Mouse (Mus musculus): ENCODE data around the gene Tmigd3.
"Not testable (repeated sequence)": the region's sequence is repeated elsewhere in the genome, so short reads cannot be mapped to it uniquely, and the experiment has no call there.

Tmigd3 gene

DNA sequence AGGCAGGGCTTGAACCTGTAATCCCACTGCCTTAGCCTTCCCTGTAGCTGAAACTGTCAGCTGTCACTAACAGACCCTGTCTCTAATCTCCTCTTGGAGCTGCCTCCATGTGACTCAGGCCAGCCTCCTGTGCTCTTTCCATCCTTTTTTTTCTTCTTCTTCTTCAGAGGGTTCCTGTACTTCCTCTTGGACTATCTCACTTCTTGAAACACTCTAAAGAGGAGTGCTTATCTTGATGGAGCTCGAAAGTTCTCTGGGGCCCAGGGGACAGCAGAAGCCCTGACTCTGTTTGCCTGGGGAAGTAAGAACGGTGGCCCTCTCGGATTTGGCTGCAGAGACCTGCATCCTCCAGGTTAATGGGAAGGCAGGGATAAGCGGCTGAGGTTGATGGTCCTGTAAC is 33.5 kb downstream of the Tmigd3 start:
- DNase-seq (ENCODE audit: low spot score), result no peak

DNA sequence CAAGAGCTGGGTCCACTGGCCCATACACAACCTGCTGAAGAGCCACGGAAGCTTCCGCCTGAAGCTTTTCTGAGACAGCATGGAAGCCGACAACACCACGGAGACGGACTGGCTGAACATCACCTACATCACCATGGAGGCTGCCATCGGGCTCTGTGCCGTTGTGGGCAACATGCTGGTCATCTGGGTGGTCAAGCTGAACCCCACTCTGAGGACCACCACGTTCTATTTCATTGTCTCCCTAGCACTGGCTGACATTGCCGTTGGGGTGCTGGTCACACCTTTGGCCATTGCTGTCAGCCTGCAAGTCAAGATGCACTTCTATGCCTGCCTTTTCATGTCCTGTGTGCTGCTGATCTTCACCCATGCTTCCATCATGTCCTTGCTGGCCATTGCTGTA is 34.0 kb downstream of the Tmigd3 start:
- no peak for DNase-seq (ENCODE audit: low spot score)

- DNase-seq (ENCODE audit: low spot score), result no peak
Measured at GRCm38 (mm10) chr3:105907956-105908655, 37.4 kb downstream of the Tmigd3 start.

GRCm38 (mm10) chr3:105908976-105909375 is 38.3 kb downstream of the Tmigd3 start:
- DNase-seq (ENCODE audit: low spot score), result no peak

- peak; percentile 67 for DNase-seq (ENCODE audit: low spot score)
Measured at GRCm38 (mm10) chr3:105910519-105911190, 40.0 kb downstream of the Tmigd3 start.

GRCm38 (mm10) chr3:105912097-105912880 is 41.6 kb downstream of the Tmigd3 start:
- no peak for DNase-seq (ENCODE audit: low spot score)

- no peak for DNase-seq (ENCODE audit: low spot score)
Measured at GRCm38 (mm10) chr3:105913839-105914681, 43.4 kb downstream of the Tmigd3 start.

- peak; percentile 77 for DNase-seq (ENCODE audit: low spot score)
Measured at GRCm38 (mm10) chr3:105915281-105915680, 44.6 kb downstream of the Tmigd3 start.

DNA sequence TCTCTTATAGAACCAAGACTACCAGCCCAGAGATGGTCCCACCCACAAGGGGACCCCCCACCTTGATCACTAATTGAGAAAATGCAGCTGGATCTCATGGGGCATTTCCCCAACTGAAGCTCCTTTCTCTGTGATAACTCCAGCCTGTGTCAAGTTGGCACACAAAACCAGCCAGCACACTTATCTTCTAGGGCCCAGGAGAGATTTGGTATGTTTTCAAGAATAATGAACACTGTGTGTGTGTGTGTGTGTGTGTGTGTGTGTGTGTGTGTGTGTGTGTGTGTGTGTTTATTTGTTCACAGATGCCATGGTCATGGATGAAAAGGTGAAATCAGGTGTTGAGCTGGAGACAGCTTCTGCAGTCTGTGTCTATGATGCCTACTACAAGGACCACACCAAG is 45.8 kb downstream of the Tmigd3 start:
- not testable (repeated sequence) for DNase-seq (ENCODE audit: low spot score)

DNA sequence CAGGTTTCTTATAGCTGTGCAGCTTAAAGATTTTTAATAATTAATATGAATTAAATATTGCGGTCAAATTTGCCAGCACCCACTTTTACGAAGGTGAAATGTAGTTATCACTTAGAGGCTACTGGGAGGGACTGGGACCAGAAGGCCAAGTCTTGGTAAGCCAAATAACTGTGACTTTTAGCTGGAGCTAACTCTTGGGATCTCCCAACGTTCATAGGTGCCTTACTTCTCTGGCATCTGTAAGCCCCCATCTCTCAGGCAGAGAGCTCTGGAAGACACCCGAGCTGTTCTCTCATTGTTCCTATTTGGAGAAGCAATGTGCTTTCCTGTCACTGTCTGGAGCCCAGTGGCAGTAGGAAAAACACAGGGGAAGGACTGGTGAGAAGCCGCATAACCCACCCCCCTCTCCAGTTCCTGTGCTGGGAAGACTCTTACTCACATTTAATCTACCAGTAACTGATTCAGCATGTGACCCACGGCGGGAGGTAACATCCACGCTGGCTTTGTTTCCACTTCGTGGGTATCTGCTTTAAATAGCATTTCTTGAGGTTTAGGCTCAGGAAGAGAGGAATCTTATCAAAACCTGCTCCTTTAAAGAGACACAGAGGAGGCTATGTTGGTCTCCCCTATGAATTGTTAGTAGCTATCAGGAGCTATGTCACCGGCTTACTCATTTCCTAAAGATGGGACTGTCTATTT is 47.1 kb downstream of the Tmigd3 start:
- no peak for DNase-seq (ENCODE audit: low spot score)

DNA sequence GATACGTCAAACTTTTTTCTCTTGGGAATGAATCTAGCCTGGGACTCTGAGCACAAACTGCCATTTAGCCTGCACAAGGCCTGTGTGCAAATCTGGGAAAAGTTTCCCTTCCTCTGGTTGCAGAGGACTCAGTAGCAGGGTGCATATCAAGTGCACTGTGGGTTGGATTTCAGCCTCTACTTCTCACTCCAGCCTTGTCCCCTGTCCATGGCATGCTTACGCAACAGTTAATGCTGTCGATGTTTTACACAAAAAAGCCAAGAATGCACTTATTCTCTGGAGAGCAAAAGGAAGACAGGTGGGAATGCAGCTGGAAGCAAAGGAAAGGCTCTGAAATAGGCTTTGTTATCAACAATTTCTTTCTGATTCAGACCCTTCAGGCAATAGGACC is 47.6 kb downstream of the Tmigd3 start:
- no peak for DNase-seq (ENCODE audit: low spot score)

DNA sequence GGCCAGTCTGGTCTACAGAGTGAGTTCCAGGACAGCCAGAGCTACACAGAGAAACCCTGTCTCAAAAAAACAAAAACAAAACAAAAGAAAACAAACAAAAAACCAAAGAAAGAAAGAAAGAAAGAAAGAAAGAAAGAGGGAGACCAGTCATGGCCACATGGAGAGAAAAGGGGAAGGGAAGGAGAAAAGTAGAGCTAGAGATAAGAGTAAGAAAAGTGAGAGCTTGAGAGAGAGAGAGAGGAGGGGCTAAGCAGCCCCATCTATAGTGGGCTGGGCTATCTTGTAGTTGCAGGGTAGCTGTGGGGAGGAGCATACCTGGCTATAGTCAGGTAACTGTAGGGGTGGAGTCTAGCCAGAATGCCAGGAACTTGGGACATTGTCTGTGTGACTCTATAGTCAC is 50.0 kb downstream of the Tmigd3 start:
- not testable (repeated sequence) for DNase-seq (ENCODE audit: low spot score)

GRCm38 (mm10) chr3:105921959-105922358 is 51.3 kb downstream of the Tmigd3 start:
- no peak for DNase-seq (ENCODE audit: low spot score)

GRCm38 (mm10) chr3:105924616-105925015 is 53.9 kb downstream of the Tmigd3 start:
- no peak for DNase-seq (ENCODE audit: low spot score)

- no peak for DNase-seq (ENCODE audit: low spot score)
Measured at GRCm38 (mm10) chr3:105927561-105928194, 57.0 kb downstream of the Tmigd3 start.

GRCm38 (mm10) chr3:105928195-105928569 is 57.5 kb downstream of the Tmigd3 start:
- DNase-seq (ENCODE audit: low spot score), result no peak

DNA sequence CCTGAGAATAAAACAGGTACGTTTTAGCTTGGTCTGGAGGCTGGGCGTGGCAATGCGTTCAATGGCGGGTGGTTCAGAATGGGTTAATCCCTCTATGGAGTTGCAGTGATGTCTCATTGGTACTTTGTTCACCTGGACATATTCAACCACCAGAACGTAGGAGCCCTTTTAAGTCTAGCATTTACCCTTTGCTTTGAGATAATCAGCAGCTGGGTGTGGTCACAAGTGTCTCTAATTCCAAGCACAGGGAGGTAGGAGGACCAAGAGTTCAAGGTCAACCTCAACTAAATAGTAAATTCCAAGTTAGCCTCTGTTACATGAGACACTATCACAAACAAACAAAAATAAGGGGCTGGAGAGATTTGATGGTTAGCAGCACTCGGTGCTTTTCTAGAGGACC is 58.1 kb downstream of the Tmigd3 start:
- no peak for DNase-seq (ENCODE audit: low spot score)

DNA sequence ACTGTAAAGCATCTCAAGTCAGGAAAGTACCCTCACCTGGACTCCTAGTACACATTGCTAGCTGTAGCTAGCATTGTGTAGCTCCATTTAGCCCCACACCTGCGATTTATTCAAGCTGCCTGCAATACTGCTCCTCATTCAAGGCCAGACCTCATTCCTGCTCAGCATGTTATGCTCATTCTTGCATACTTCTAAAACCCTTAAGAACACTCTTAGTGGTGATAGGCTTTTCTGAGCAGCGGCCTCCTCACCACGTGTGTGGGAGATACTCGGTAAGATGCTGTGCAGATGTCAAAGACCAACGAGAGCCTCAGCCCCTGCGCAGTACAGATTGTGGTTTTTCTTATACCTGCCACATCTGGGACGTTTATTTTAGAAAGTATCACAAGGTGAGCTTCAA is 59.1 kb downstream of the Tmigd3 start:
- no peak for DNase-seq (ENCODE audit: low spot score)

GRCm38 (mm10) chr3:105931095-105931494 is 60.4 kb downstream of the Tmigd3 start:
- no peak for DNase-seq (ENCODE audit: low spot score)

DNA sequence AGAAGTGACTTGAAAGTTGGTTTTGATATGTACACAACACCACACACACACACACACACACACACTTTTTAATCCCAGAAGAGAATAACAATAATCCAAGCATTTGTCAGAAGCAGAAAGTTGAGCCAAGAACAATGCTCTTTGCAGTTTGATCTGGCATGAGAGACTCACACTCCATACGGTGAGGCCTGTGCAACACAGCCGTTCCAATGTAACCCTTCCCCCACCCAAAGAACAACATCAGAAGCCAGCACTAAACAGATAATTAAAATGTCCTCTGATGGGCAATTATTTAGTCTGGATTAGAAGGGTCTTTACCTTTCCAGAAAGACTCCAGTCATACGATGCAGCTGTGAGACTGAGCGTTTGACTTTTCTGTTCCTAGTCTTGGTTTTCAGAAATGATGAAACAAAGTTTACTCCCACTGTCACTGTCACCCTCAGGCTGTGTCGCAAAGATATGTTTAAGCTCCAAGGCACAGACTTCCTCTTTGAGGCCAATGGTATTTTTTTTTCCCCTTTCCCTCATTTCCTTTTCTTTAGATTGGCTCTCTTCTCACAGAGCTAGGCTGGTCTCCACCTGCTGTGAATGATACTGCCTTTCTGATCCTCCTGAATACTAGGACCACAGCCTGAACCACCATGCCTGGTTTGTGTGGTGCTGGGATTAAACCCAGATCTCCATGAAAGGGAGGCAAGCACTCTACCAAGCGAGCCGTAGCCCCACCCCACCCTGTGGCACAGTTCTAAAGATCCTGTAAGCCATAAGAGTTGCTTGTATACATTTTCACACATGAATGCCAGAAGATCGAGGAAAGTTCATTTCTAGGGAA is 61.8 kb downstream of the Tmigd3 start, which contains the start of gene I830077J02Rik:
TSS of gene I830077J02Rik (minus strand) at position 425 of the 832 bp plus-strand sequence.
- DNase-seq (ENCODE audit: low spot score), result peak; percentile 19
